Mouse (Mus musculus): ENCODE measurements around the gene Baiap2l2.

Gene Baiap2l2

DNA sequence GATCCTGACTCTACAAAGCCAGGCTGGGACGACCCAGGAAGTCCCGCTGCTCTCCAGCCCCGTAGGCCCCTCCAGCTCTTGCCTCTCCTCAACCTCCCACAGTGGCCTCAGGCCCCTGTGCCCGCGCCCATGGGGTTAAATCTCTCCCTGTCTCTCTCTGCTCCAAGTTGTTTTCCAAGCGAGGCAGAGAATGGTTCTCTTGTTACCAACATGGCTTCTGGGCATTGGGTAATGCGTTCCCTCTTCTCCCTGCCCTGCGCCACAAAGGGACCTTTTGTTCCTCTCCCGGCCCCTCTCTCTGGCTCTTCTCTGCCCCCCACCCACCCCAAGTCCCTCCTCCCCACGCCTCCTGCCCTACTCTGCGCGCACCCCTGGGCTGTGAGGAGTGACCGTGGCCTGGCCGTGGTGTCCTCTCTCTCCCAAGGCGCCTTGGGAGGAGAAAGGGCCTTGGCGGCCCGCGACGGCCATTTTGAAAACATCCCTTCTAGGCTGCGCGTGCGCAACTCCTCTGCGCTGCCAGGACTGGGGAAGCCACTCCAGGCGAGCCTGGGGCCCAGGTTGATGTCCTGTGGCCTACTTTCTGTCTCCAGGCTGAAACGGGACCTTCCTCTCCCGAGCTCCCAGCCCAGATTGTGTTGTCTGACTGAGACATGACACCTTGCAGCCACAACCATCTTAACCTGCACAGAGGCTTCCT lies 72.4 kb downstream of the Baiap2l2 start:
- no peak for DNase-seq (ENCODE audit: low read depth)

DNA sequence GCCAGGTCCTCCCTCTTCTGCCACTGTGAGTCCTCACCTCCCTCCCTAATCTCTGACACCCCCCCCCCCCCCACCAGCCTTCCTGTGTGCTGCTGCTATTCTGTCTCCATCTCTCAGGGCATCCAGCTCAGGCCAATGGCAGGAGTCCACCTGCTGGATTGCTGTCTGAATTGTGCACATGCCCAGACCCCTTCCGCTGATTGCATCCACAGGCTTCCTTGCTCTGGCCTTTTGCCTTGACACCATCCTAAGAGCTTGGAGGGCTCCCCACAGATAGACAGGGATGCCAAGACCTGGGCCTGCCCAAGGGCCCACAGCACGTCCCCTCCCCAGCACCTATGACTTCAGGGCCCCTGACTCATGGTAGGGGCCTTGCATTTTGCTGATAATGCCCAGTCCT lies 75.0 kb downstream of the Baiap2l2 start:
- no peak for DNase-seq (ENCODE audit: low read depth)

- DNase-seq (ENCODE audit: low read depth), result no peak
Measured at GRCm38 (mm10) chr15:79208758-79209439, 76.4 kb downstream of the Baiap2l2 start.

GRCm38 (mm10) chr15:79208211-79208610 lies 77.1 kb downstream of the Baiap2l2 start:
- no peak for DNase-seq (ENCODE audit: low read depth)
